Mouse (Mus musculus) hindbrain, embryonic 13.5 days (tissue): Measurements from ENCODE around the gene Asb13. TPM values are rescaled to one million over a fixed set of nuclear protein-coding genes. Genes with fewer than 3 reads are reported as not detected.

Source experiments
- ATAC-seq: fragments of 200-750 bp; cut with Nextera tagmentation; 2 replicates; pipeline ENCODE4 v1.8.0; 2017; ENCODE audit warnings: moderate TSS enrichment; ENCODE audit not compliant: low FRiP score
- H3K27ac ChIP-seq: fragments of 300-500 bp; sonication (generic); 2 replicates; pipeline ENCODE4 v1.5.1; 2015; ENCODE audit warnings: inconsistent platforms, mild to moderate bottlenecking, moderate library complexity
- H3K27me3 ChIP-seq: fragments of 300-500 bp; sonication (generic); 2 replicates; pipeline ENCODE4 v1.6.1; 2015; ENCODE audit warnings: mild to moderate bottlenecking, inconsistent platforms
- H3K36me3 ChIP-seq: fragments of 300-500 bp; sonication (generic); 2 replicates; pipeline ENCODE4 v1.6.1; 2015; ENCODE audit warnings: mild to moderate bottlenecking, inconsistent platforms
- H3K4me1 ChIP-seq: fragments of 300-500 bp; sonication (generic); replicated peaks from 2 replicates; pipeline ENCODE4 v1.6.1; 2015; ENCODE audit warnings: inconsistent platforms
- H3K4me2 ChIP-seq: fragments of 300-500 bp; sonication (generic); 2 replicates; pipeline ENCODE4 v1.6.1; 2015; ENCODE audit warnings: inconsistent platforms, mild to moderate bottlenecking, moderate library complexity
- H3K4me3 ChIP-seq: fragments of 300-500 bp; sonication (generic); 2 replicates; pipeline ENCODE4 v1.5.1; 2015; ENCODE audit warnings: mild to moderate bottlenecking, inconsistent platforms
- H3K9ac ChIP-seq: fragments of 300-500 bp; sonication (generic); 2 replicates; pipeline ENCODE4 v1.6.1; 2015; ENCODE audit warnings: mild to moderate bottlenecking, inconsistent platforms
- H3K9me3 ChIP-seq: fragments of 300-500 bp; sonication (generic); 2 replicates; pipeline ENCODE4 v1.6.1; 2016; ENCODE audit warnings: inconsistent platforms
- WGBS: fragments of 180-500 bp; shearing (Covaris S2); methylation state at CpG from one replicate; pipeline ENCODE4 v1.1.7; 2015; 5-methylcytosine and 5-hydroxymethylcytosine counted together
- polyA plus RNA-seq: library from polyadenylated mRNA; unstranded; fragments of >200 nt; fragmentation: Nextera tagmentation; extraction: Ambion mirVana; gene quantifications from 2 replicates; pipeline ENCODE4 v1.2.1, GENCODE M21; 2015

Asb13 gene
- polyA plus RNA-seq, 1 experiment from 2014 or later = 12.3 TPM

DNA sequence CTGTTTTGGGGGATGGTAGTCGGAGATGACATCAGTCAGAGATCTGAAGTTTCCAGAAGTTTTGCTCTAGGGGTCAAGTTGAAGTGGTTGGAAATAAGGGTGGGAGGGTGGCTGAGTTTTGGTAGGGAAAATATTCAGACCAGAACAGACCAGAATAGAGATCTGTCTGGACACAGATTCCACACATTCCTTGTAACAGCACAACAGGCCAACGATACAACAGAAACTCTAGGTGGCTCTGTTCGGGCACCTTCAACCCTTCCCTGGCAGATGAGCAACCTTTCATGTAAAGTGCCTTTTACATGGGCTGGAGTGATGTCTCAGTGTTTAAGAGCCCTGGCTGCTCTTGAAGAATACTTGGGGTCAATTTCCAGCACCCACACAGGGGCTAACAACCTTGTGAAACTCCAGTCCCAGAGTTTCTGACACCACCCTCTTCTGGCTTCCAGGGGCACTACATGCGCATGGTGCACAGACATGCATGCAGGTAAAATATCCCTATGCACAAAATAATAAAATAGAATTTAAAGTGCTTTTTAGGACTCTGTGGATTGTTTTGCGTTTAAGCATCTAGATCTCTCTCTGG is 33.5 kb downstream of the Asb13 start:
- no peaks in the 10 kb centered on the region for H3K9me3 ChIP-seq
- no peak for ATAC-seq

DNA sequence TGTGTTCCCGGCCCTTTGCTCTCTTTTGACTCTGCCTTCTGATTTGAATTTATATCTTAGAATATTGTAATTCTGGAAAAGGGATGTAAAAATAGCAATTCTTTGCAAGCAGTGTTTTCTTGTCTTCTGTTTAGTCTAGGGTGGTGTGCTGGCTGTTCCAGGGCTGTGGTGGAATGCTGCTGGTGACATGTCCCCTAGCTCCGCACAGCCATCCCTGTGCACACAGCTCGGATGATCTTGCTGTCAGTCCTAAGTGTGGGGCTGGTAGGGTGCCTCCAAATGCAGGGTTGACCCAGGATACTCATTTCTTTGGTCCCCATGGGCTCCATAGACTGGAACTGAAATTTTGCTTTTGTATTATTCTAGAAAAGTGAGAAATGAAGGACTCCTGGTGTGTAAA is 34.2 kb downstream of the Asb13 start:
- Histone ChIP-seq H3K4me3 (no peak overlapping the region), H3K9ac (no peak overlapping the region), H3K27ac (no peak overlapping the region), H3K4me1 (no peaks in the 10 kb centered on the region), H3K27me3 (no peaks in the 10 kb centered on the region), H3K9me3 (no peaks in the 10 kb centered on the region), H3K4me2 (no peak overlapping the region), H3K36me3 (no peaks in the 10 kb centered on the region)
- 94% methylated on average over 3 of the region's 3 CpGs for whole genome bisulfite sequencing
- no peak for ATAC-seq

More for the DNA sequence above, 33.5 kb downstream of the Asb13 start:
- no peaks in the 10 kb centered on the region for H3K4me1 ChIP-seq
- no peak overlapping the region for H3K4me2 ChIP-seq
- no peak overlapping the region for H3K9ac ChIP-seq
- no peak overlapping the region for H3K27ac ChIP-seq
- WGBS = 87% methylated on average over 5 of the region's 5 CpGs
- H3K27me3 ChIP-seq = no peaks in the 10 kb centered on the region
- no peak overlapping the region for H3K4me3 ChIP-seq
- H3K36me3 ChIP-seq = no peaks in the 10 kb centered on the region

- WGBS = 88% methylated on average over 1 of the region's 1 CpGs
- no peak for ATAC-seq
- Histone ChIP-seq H3K27ac (no peak overlapping the region), H3K36me3 (no peaks in the 10 kb centered on the region), H3K4me3 (no peak overlapping the region), H3K9ac (no peak overlapping the region), H3K9me3 (no peaks in the 10 kb centered on the region), H3K4me1 (no peaks in the 10 kb centered on the region), H3K27me3 (no peaks in the 10 kb centered on the region), H3K4me2 (no peak overlapping the region)
Observed at GRCm38 (mm10) chr13:3669611-3670010, 35.8 kb downstream of the Asb13 start.

DNA sequence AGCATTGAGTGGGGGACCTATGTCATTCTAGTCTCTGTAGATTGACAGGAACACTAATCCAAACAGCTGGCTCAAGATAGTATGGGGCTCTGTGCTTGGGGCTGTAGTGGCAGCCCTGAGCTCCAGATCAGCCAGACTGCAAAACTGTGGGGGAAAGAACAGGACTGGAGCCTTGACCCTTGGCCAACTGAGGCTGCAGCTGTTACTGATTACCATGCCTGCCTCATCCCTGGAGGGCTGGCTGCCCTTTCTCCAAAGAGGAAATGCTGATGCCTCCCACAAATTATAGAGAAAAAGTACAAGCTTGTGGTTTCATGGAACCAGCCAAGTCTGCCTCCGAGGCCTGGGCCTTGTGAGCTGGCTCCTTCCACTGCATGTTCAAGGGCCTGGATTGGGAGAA is 36.2 kb downstream of the Asb13 start:
- no peaks in the 10 kb centered on the region for H3K9me3 ChIP-seq
- no peak overlapping the region for H3K9ac ChIP-seq
- no peak for ATAC-seq
- H3K4me3 ChIP-seq = no peak overlapping the region
- H3K27ac ChIP-seq = no peak overlapping the region
- H3K36me3 ChIP-seq = no peaks in the 10 kb centered on the region
- 76% methylated on average over 1 of the region's 1 CpGs for WGBS
- no peak overlapping the region for H3K4me2 ChIP-seq
- H3K27me3 ChIP-seq = no peaks in the 10 kb centered on the region
- no peaks in the 10 kb centered on the region for H3K4me1 ChIP-seq

GRCm38 (mm10) chr13:3673151-3673550 is 39.3 kb downstream of the Asb13 start:
- no peak overlapping the region for H3K4me3 ChIP-seq
- no peaks in the 10 kb centered on the region for H3K27me3 ChIP-seq
- H3K4me2 ChIP-seq = no peak overlapping the region
- H3K36me3 ChIP-seq = no peaks in the 10 kb centered on the region
- no peak for ATAC-seq
- H3K4me1 ChIP-seq = no peaks in the 10 kb centered on the region
- 85% methylated on average over 3 of the region's 3 CpGs for WGBS
- H3K27ac ChIP-seq = no peak overlapping the region
- no peaks in the 10 kb centered on the region for H3K9me3 ChIP-seq
- H3K9ac ChIP-seq = no peak overlapping the region

DNA sequence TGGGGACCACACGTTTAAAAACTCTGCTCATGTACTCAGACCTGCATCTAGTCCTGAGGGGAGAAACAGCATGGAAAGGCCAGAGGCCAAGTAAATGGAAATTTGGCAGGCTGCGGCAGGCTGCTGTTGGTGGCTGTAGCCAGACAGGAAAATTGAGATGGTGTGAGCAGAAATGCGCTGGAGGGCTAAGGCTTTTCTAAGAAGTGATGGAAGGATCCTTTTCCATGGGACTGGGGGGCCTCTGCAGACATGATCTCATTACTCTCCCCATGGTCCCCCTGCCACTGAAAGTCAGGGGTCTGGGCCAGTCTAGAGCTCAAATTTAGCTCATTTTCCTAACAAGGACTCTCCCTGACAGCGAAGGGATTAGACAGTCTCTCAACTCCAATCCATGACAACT is 39.8 kb downstream of the Asb13 start:
- Histone ChIP-seq H3K27ac (no peak overlapping the region), H3K27me3 (no peaks in the 10 kb centered on the region), H3K9ac (no peak overlapping the region), H3K4me3 (no peak overlapping the region), H3K9me3 (no peaks in the 10 kb centered on the region), H3K4me1 (no peaks in the 10 kb centered on the region), H3K36me3 (no peaks in the 10 kb centered on the region), H3K4me2 (no peak overlapping the region)
- no peak for ATAC-seq
- 77% methylated on average over 4 of the region's 4 CpGs for WGBS

- ATAC-seq = no peak
- Histone ChIP-seq H3K27me3 (no peaks in the 10 kb centered on the region), H3K36me3 (no peaks in the 10 kb centered on the region), H3K9ac (no peak overlapping the region), H3K4me2 (no peak overlapping the region), H3K27ac (no peak overlapping the region), H3K9me3 (no peaks in the 10 kb centered on the region), H3K4me3 (no peak overlapping the region), H3K4me1 (no peaks in the 10 kb centered on the region)
- WGBS = 92% methylated on average over 4 of the region's 4 CpGs
Observed at GRCm38 (mm10) chr13:3675855-3676254, 42.0 kb downstream of the Asb13 start.

DNA sequence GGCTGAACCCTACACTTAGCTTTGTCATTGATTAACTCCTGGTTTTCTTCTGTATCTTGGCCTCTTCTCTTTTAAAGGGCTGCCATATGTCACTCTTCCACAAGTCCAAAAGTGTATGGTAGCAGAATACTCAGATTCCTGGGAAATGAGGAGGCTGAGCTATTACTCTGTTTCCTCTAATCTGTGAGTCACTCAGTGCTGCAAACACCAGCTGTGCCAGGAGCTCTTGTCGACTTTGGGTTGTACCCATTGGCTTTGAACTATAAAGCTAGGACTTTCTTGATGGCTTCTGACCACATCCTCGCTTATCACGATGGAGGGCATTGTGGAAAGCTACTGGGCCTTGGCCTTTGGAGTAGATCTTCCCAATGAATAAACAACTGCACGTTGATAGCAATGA is 45.3 kb downstream of the Asb13 start:
- H3K9ac ChIP-seq = no peak overlapping the region
- no peaks in the 10 kb centered on the region for H3K9me3 ChIP-seq
- H3K4me1 ChIP-seq = no peaks in the 10 kb centered on the region
- H3K27ac ChIP-seq = no peak overlapping the region
- no peak for ATAC-seq
- no peaks in the 10 kb centered on the region for H3K36me3 ChIP-seq
- no peak overlapping the region for H3K4me2 ChIP-seq
- H3K27me3 ChIP-seq = no peaks in the 10 kb centered on the region
- 88% methylated on average over 4 of the region's 4 CpGs for WGBS
- no peak overlapping the region for H3K4me3 ChIP-seq

- no peaks in the 10 kb centered on the region for H3K4me1 ChIP-seq
- ATAC-seq = no peak
- no peaks in the 10 kb centered on the region for H3K36me3 ChIP-seq
- no peaks in the 10 kb centered on the region for H3K27me3 ChIP-seq
- no peak overlapping the region for H3K9ac ChIP-seq
- no peak overlapping the region for H3K4me3 ChIP-seq
- no peak overlapping the region for H3K27ac ChIP-seq
- no peak overlapping the region for H3K4me2 ChIP-seq
- H3K9me3 ChIP-seq = no peaks in the 10 kb centered on the region
- 52% methylated on average over 1 of the region's 1 CpGs for WGBS
Observed at GRCm38 (mm10) chr13:3686306-3686705, 52.5 kb downstream of the Asb13 start.

- Histone ChIP-seq H3K4me1 (0 out of 2 replicates have a peak, but pooled peaks cover 2% of the 10 kb centered on the region), H3K9ac (no peak overlapping the region), H3K27ac (no peak overlapping the region), H3K4me3 (no peak overlapping the region), H3K9me3 (no peaks in the 10 kb centered on the region), H3K27me3 (no peaks in the 10 kb centered on the region), H3K36me3 (no peaks in the 10 kb centered on the region), H3K4me2 (no peak overlapping the region)
- ATAC-seq = no peak
- 28% methylated on average over 11 of the region's 11 CpGs for WGBS
Observed at GRCm38 (mm10) chr13:3694599-3695343, 60.9 kb downstream of the Asb13 start.

DNA sequence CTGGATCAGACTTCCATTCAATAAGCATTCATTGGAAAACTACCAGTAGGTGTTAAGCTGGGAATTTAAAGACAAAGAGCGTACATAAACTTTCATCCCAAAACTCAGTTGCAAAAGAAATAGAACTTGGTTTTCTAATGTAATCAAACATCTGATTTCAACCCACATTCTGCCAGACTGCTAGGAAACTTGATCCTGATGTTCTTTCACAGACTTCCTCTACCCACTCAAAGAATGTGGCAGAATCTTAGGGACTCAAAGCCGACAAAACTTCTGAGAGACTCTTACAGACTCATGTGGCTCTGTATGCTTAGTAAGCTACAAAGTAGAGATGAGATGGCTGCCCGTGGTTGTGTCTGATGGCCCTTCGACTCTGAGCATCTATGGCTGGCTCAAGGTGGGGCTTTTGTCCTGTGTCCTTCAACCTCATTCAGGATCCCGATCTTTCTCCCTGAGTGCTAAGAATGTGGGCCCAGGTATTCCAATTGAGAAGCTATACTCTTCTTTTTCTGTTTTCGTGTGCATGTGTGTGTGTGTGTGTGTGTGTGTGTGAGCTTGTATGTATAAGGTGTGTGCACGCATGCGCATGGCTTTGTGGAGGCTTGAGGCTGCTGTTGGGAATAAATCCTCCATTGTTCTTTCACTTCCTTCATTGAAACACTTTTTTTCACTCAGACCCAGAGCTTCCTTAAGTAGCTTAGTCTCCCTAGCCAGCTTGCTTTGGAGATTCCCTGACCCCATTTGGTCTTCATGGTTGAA is 63.3 kb downstream of the Asb13 start:
- no peak overlapping the region for H3K9ac ChIP-seq
- no peaks in the 10 kb centered on the region for H3K27me3 ChIP-seq
- no peak overlapping the region for H3K27ac ChIP-seq
- ATAC-seq = no peak
- no peaks in the 10 kb centered on the region for H3K36me3 ChIP-seq
- H3K4me2 ChIP-seq = no peak overlapping the region
- no peaks in the 10 kb centered on the region for H3K9me3 ChIP-seq
- 0 out of 2 replicates have a peak, but pooled peaks cover 2% of the 10 kb centered on the region for H3K4me1 ChIP-seq
- no peak overlapping the region for H3K4me3 ChIP-seq
- 88% methylated on average over 8 of the region's 8 CpGs for WGBS

GRCm38 (mm10) chr13:3700752-3701151 is 66.9 kb downstream of the Asb13 start:
- H3K9ac ChIP-seq = no peak overlapping the region
- H3K4me2 ChIP-seq = no peak overlapping the region
- H3K27ac ChIP-seq = no peak overlapping the region
- H3K27me3 ChIP-seq = no peaks in the 10 kb centered on the region
- no peaks in the 10 kb centered on the region for H3K4me1 ChIP-seq
- 86% methylated on average over 4 of the region's 4 CpGs for WGBS
- H3K36me3 ChIP-seq = no peaks in the 10 kb centered on the region
- H3K4me3 ChIP-seq = no peak overlapping the region
- no peak for ATAC-seq
- H3K9me3 ChIP-seq = no peaks in the 10 kb centered on the region
